Mouse (Mus musculus) adrenal gland, postnatal 14 days (tissue): ENCODE measurements around the gene Gdpd5. TPM values are rescaled to one million over a fixed set of nuclear protein-coding genes. Genes with fewer than 3 reads are reported as not detected.

ENCODE experiments used
- DNase-seq: peaks from one replicate; pipeline ENCODE4 v3.0.0; 2021; ENCODE audit warnings: mixed read lengths
- total RNA-seq: library from RNA; stranded (reverse); gene quantifications from 2 replicates; pipeline ENCODE4 v1.2.3, GENCODE M21; 2021

The Gdpd5 gene
- total RNA-seq, 1 experiment from 2014 or later, result 11.0 TPM

DNA sequence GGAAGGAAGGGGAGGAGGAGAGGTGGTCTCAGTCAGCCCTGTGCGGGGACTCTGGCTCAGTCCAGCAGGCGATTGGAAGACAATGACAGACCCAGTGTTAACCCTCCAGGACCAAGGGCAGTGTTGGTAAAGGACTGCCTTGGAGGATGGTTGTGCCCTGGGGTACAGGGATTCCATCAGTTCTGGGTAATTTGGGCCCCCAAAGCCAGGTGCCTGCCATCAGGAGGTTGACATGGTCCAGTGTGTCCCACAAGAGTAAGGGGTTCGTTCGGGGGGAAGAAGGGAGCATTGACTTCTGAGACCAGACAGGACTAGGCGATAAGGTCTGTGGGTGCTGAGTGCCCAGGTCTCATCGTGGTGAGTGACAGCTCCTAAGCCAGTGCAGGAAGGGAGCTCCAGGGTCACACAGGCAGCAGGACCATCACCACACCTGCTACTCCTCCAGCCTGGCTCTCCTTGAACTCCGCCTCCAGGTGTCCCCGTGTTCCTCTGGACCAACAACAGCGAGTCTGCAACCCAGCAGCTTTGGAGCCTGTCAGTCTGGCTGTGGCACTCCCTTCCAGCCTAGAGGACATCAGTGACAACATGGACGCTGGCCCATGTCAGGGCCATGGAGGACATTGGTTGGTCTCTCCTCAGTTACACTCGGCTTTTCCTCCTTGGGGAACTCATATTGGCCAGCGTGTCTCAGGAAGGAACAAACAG lies 23.0 kb downstream of the Gdpd5 start:
- DNase-seq, result no peak

- DNase-seq, result no peak
These were observed 24.4 kb downstream of the Gdpd5 start for GRCm38 (mm10) chr7:99405386-99406155.

- DNase-seq, result no peak
These were observed 26.4 kb downstream of the Gdpd5 start for GRCm38 (mm10) chr7:99407598-99407997.

GRCm38 (mm10) chr7:99409441-99410222 lies 28.4 kb downstream of the Gdpd5 start:
- no peak for DNase-seq

DNA sequence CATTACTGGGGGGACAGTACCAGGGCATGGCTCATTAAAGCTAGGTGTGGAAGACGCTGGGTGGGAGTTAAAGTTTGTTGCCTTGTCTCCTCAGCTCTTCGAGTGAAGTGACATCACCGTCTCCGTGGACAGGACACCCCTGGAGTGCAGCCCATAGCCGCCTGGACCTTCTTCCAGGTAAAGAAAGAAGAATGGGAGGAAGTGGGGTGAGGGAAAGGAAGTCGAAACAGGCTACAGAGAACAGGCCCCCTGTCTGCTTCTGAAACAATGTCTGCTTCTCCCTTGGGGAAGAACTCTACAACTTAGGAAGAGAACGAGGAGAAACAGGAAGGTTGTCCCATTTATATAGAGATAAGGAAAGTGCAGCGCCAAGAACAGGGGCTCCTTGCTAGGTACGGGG lies 29.1 kb downstream of the Gdpd5 start:
- no peak for DNase-seq

GRCm38 (mm10) chr7:99411047-99411779 lies 30.0 kb downstream of the Gdpd5 start:
- DNase-seq, result no peak

GRCm38 (mm10) chr7:99415045-99415444 lies 33.8 kb downstream of the Gdpd5 start:
- DNase-seq, result peak; percentile 60

GRCm38 (mm10) chr7:99419311-99419710 lies 38.1 kb downstream of the Gdpd5 start:
- no peak for DNase-seq

- no peak for DNase-seq
These were observed 39.8 kb downstream of the Gdpd5 start for GRCm38 (mm10) chr7:99421006-99421405.

- peak; percentile 64 for DNase-seq
These were observed 43.4 kb downstream of the Gdpd5 start for GRCm38 (mm10) chr7:99424538-99425155.

- no peak for DNase-seq
These were observed 44.5 kb downstream of the Gdpd5 start for GRCm38 (mm10) chr7:99425706-99426105.

GRCm38 (mm10) chr7:99427031-99427430 lies 45.8 kb downstream of the Gdpd5 start:
- DNase-seq, result no peak

GRCm38 (mm10) chr7:99427987-99428386 lies 46.8 kb downstream of the Gdpd5 start:
- DNase-seq, result no peak

DNA sequence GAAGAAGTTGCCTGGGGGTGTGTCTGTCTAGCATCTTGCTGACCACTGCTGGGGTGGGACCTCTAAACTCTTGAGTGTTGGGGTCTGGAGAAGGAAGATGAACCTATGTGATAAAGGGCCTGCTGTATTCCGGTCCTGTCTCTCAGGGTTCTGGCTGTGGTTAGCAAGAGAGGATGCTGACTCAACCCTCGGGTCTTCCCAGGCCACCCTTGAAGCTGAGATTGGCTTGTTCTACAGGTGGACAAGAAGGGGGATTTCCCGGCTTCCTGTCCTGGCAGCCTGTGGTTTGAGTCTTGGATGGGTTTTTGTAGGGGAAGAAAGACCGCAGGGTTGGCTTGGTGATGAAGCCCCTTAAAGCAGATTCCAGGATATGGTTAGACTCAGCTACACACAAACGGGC lies 47.6 kb downstream of the Gdpd5 start:
- no peak for DNase-seq

GRCm38 (mm10) chr7:99429786-99430185 lies 48.6 kb downstream of the Gdpd5 start:
- DNase-seq, result no peak

DNA sequence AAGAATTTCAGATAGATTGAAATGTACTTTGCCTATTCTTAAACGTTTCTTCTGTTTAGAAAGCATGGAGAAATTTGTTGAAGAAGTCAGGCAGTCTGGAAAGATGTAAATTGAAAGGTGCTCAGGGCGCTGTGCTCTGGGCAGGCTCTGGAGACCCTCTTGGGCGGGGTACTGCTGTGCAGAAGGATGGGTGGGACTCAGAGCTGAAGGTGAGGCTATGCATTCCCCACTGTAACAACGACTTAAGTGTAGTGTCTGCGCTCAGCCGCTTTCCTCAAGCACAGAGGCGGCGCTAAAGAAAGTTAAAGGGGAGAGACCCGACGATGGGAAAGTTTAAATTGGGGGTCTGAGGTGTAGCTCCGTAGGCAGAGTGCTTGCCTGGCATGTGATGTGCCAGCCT lies 49.0 kb downstream of the Gdpd5 start:
- DNase-seq, result no peak

GRCm38 (mm10) chr7:99432248-99432647 lies 51.0 kb downstream of the Gdpd5 start:
- DNase-seq, result no peak

GRCm38 (mm10) chr7:99432863-99433262 lies 51.6 kb downstream of the Gdpd5 start:
- no peak for DNase-seq

DNA sequence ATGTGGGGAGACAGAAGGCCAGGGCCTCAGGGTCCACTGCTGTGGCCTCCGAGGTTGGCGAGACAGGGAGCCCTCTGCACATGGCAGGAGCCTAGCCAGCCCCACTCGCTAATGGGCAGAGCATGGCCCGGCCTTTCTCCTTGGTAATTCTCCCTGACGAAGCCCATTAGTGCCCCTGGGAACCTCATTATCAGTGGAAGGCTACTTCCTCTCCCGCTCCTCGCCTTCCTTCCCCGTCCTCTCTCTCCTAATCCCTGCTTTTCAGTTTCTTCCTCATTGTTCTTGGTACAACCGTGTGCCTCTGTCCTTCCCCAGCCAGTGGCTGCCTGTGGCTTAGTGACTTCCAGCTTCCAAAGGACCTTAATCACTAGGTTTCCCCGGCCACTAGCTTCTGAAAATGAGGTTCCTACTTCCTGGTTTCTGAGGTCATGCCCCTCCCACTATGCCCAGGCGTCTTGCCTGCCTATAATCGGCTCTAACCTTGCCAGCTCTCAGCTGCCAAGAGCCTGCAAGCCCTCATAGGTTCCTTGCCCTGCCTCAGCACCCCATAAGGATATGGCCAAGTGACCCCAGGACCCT lies 53.5 kb downstream of the Gdpd5 start:
- no peak for DNase-seq

- DNase-seq, result no peak
These were observed 55.3 kb downstream of the Gdpd5 start for GRCm38 (mm10) chr7:99436530-99436929.

DNA sequence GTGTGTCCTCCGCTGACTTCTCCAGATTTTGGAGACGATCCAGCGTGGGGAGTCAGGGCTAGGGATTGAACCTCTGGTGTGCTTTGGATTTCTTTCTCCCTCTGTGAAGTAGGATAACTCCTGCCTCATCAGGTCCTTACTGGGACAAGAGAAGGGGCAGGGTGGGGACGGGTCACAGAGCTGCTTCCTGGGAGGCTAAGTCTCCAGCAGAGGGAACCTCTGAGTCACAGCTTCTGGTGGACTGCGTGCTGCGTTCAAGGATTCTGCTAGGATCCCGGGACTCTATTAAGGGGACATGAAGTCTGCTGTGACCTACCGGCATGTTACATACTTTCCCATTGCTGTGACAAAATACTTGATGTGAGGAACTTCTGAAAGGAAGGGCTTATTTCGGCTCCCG lies 57.7 kb downstream of the Gdpd5 start:
- DNase-seq, result no peak
